Mouse (Mus musculus) liver, embryonic 12.5 days (tissue): Measurements from ENCODE around the gene Pabpn1l. TPM values are rescaled to one million over a fixed set of nuclear protein-coding genes. Genes with fewer than 3 reads are reported as not detected.

Experiments used
- ATAC-seq: fragments of 200-750 bp; cut with Nextera tagmentation; 2 replicates; pipeline ENCODE4 v1.8.0; 2017; ENCODE audit warnings: moderate number of reproducible peaks, mild to moderate bottlenecking, moderate library complexity
- H3K27ac ChIP-seq: fragments of 300-500 bp; sonication (generic); 2 replicates; pipeline ENCODE4 v1.5.1; 2016; ENCODE audit warnings: mild to moderate bottlenecking
- H3K27me3 ChIP-seq: fragments of 300-500 bp; sonication (generic); replicated peaks from 2 replicates; pipeline ENCODE4 v1.6.1; 2016; ENCODE audit warnings: mild to moderate bottlenecking, moderate library complexity
- H3K36me3 ChIP-seq: fragments of 300-500 bp; sonication (generic); 2 replicates; pipeline ENCODE4 v1.6.1; 2016; ENCODE audit warnings: mild to moderate bottlenecking, moderate library complexity
- H3K4me1 ChIP-seq: fragments of 300-500 bp; sonication (generic); 2 replicates; pipeline ENCODE4 v1.6.1; 2016
- H3K4me2 ChIP-seq: fragments of 300-500 bp; sonication (generic); 2 replicates; pipeline ENCODE4 v1.6.1; 2016; ENCODE audit warnings: mild to moderate bottlenecking, moderate library complexity
- H3K4me3 ChIP-seq: fragments of 300-500 bp; sonication (generic); 2 replicates; pipeline ENCODE4 v1.5.1; 2016; ENCODE audit warnings: mild to moderate bottlenecking, moderate library complexity
- H3K9ac ChIP-seq: fragments of 300-500 bp; sonication (generic); 2 replicates; pipeline ENCODE4 v1.6.1; 2016; ENCODE audit warnings: mild to moderate bottlenecking, moderate library complexity
- H3K9me3 ChIP-seq: fragments of 300-500 bp; sonication (generic); replicated peaks from 2 replicates; pipeline ENCODE4 v1.6.1; 2016; ENCODE audit warnings: mild to moderate bottlenecking, moderate library complexity
- WGBS: fragments of 180-500 bp; shearing (Covaris S2); methylation state at CpG from one replicate; pipeline ENCODE4 v1.1.7; 2016; ENCODE audit not compliant: insufficient replicate concordance; 5-methylcytosine and 5-hydroxymethylcytosine counted together
- polyA plus RNA-seq: library from polyadenylated mRNA; unstranded; fragments of >200 nt; fragmentation: Nextera tagmentation; extraction: Ambion mirVana; gene quantifications from 2 replicates; pipeline ENCODE4 v1.2.1, GENCODE M21; 2016

Pabpn1l gene
- polyA plus RNA-seq, 1 experiment from 2014 or later, result not detected

DNA sequence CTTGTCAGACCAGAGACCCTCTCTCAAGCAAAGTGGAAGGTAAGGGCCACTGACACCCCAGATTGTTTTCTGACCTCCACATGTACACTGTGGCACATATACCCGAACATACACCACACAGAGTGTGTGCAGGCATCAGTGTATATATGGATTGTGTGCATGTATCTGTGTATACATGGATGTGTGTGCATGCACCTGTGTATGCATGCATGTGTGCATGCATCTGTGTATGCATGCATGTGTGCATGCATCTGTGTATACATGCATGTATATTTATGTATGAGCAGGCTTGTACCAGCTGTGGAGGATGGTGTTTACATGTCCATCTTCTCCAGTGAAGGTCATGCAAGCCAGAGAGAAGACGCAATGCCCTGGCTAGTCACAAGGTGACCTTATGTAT, 39.4 kb upstream of the Pabpn1l start:
- peaks cover 43% of the 10 kb centered on the region for H3K4me1 ChIP-seq
- no peaks in the 10 kb centered on the region for H3K27me3 ChIP-seq
- no peak overlapping the region for H3K4me2 ChIP-seq
- WGBS, result 84% methylated on average over 2 of the region's 2 CpGs
- H3K9me3 ChIP-seq, result no peaks in the 10 kb centered on the region
- H3K27ac ChIP-seq, result no peak overlapping the region
- no peak overlapping the region for H3K4me3 ChIP-seq
- ATAC-seq, result no peak
- H3K9ac ChIP-seq, result no peak overlapping the region
- H3K36me3 ChIP-seq, result peaks cover 52% of the 10 kb centered on the region

DNA sequence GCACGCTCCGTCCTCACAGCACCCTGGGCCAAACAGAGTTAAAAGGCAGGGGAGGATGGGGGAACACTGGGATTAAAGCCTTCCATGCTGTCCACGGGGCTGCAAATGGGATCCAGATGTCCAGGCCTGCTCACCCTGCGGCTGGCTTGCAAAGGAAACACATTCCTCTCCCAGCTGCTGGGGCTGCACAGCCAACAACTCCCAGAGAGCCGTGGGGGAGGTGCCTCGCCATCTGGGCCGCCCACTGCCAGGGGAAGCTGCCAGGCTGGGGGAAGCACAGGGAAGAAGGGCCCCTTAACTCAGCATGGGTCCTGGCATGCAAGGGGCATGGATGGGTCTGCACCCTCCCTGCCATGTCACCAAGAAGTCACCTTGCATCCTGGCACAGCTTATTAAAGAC, 38.6 kb upstream of the Pabpn1l start:
- ATAC-seq, result no peak
- Histone ChIP-seq H3K27ac (0 out of 2 replicates have a peak overlapping the region, but pooled peaks have one; percentile 10), H3K27me3 (no peaks in the 10 kb centered on the region), H3K9me3 (no peaks in the 10 kb centered on the region), H3K9ac (no peak overlapping the region), H3K36me3 (peaks cover 52% of the 10 kb centered on the region), H3K4me2 (no peak overlapping the region), H3K4me1 (peaks cover 40% of the 10 kb centered on the region), H3K4me3 (no peak overlapping the region)
- WGBS, result 73% methylated on average over 7 of the region's 7 CpGs

DNA sequence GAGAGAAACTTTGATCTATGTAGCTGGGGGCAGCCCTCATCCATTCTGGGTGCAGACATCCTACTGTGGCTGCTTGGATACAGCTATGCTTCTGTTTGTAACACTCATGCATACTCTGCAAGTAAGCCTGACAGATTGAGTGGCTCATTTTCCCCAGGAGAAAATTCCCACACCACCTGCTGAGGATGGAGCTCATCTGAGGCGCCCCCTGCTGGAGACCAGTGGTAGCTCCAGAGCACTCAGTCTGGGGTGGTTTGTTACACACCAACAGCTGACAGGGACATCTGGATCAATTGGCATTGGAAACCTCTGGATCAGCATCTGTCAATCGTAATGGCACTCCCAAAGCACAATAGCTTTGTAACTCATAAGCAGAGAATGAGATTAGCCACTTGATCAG, 37.5 kb upstream of the Pabpn1l start:
- H3K4me3 ChIP-seq, result no peak overlapping the region
- H3K36me3 ChIP-seq, result peaks cover 52% of the 10 kb centered on the region
- H3K9ac ChIP-seq, result no peak overlapping the region
- peaks cover 36% of the 10 kb centered on the region for H3K4me1 ChIP-seq
- ATAC-seq, result no peak
- WGBS, result 47% methylated on average over 2 of the region's 2 CpGs
- H3K27me3 ChIP-seq, result no peaks in the 10 kb centered on the region
- H3K4me2 ChIP-seq, result no peak overlapping the region
- H3K9me3 ChIP-seq, result no peaks in the 10 kb centered on the region
- H3K27ac ChIP-seq, result no peak overlapping the region

DNA sequence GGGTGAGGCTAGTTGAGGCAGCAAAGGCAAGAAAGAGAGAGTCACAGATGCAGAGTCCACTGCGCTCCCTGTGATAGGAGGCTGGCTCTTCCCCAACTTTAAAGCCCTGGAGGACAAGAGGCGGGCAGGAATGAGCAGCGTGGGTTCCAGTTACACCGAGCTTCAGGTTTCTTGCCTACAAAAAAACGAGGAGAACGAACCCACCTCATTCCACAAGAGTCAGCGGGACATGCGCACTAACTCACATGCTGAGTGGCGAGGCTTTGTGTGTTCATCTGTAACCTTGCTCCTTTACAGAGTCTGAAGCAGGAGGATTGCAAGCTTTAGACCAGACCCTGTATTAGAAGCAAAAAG, 36.2 kb upstream of the Pabpn1l start:
- Histone ChIP-seq H3K36me3 (peaks cover 53% of the 10 kb centered on the region), H3K9me3 (no peaks in the 10 kb centered on the region), H3K27ac (no peak overlapping the region), H3K4me1 (peaks cover 31% of the 10 kb centered on the region), H3K9ac (no peak overlapping the region), H3K4me2 (no peak overlapping the region), H3K27me3 (no peaks in the 10 kb centered on the region), H3K4me3 (no peak overlapping the region)
- 82% methylated on average over 9 of the region's 9 CpGs for WGBS
- ATAC-seq, result no peak

DNA sequence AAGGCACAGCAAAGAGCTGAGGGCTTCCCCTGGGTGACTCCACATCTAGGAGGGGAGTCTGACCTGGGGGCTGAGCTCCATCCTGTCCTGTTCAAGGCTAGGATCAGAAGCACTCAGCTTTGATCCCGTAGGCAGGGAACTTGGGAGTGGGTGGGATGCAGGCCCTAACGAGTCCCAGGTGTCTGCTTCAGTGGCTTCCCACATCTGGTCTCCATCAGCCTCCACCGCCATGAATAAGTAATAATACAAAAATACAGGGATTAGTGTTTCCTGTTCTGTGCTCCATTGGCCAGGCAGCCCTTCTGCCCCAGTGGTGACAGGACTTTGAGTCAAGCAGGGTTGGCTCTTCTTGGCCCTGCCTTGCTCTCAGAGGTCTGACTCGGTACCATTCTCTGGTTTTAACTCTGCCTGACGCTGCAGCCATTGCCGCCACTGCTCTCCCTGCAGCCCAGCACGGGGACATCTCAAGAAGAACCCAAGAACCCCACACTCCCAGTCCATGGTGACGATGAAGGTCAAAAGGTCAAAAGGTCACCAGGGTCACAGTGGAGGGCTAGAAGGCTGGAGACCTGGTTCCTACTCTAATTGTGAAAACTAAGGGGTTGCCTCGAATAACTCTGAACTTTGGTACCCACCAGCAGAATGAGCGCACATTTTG, 35.7 kb upstream of the Pabpn1l start:
- no peak overlapping the region for H3K27ac ChIP-seq

DNA sequence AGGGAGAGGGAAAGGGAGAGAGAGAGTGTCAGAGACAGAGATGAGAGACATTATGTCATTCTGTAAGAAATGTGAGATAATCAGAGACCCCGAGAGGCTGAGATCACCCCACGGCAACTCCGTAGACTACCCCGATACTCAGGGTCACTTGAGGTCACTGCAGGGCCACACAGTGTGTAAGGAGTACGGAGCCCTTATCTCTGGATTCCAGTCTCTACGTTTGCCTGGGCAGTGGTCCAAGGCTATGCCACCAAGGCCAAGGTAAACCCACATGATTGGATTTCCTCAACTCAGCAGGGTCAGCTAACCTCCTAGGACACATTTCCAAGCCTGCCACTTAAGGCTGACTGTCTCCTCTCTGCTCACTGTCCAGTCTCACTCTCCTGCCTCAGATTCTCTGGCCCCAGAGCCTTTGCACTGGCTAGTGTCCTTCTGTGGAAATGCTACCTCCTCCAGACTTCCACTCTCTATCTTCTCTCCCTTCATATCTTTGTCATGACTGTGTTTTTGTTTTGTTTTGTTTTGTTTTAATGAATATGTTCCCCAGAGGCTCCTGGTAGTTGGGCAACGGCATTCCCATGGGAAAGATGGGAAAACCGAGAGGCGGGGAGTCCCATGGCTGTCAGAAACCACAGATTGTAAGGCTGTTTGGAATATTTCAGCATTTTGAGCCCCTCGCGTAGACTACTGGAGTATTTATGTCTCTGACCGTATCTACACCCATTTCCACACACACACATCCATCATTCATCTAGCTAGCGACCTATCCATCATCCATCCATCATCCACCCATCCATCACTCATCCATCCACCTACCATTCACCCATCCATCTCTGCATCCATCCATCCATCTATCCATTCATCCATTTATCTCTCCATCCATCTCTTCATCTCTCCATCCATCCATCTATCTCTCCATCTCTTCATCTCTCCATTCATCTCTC, 33.8 kb upstream of the Pabpn1l start:
- peaks cover 55% of the 10 kb centered on the region for H3K36me3 ChIP-seq
- no peak overlapping the region for H3K4me2 ChIP-seq
- H3K4me1 ChIP-seq, result peaks cover 29% of the 10 kb centered on the region
- no peak overlapping the region for H3K4me3 ChIP-seq
- H3K27ac ChIP-seq, result no peak overlapping the region
- WGBS, result 66% methylated on average over 13 of the region's 13 CpGs
- H3K9me3 ChIP-seq, result no peaks in the 10 kb centered on the region
- H3K9ac ChIP-seq, result no peak overlapping the region
- H3K27me3 ChIP-seq, result no peaks in the 10 kb centered on the region
- ATAC-seq, result no peak

More for the DNA sequence above, 35.7 kb upstream of the Pabpn1l start:
- no peak for ATAC-seq
- H3K4me1 ChIP-seq, result peaks cover 32% of the 10 kb centered on the region
- H3K9me3 ChIP-seq, result no peaks in the 10 kb centered on the region
- WGBS, result 72% methylated on average over 10 of the region's 10 CpGs
- H3K4me2 ChIP-seq, result no peak overlapping the region
- no peaks in the 10 kb centered on the region for H3K27me3 ChIP-seq
- no peak overlapping the region for H3K9ac ChIP-seq
- H3K36me3 ChIP-seq, result peaks cover 58% of the 10 kb centered on the region
- H3K4me3 ChIP-seq, result no peak overlapping the region

DNA sequence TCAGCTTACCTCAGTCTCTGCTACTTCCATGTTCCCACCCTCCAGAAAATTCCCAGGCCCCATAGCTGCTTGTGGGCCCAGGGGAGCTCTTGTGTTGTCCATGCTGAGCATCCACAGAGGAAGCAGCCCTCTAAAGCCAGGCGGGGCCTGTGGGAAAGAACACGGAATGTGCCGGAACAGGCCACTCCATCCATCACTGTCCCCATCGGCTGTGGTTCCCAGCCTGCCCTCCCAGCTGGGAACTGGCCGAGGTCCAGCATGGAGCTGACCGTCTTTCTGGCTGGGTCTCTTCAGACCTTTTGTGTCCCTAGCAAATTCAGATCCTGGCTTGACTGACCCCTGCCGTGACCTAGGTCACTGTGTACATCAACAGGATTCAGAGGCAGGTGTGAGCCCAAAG, 32.2 kb upstream of the Pabpn1l start:
- H3K27me3 ChIP-seq, result no peaks in the 10 kb centered on the region
- no peak overlapping the region for H3K4me3 ChIP-seq
- peaks cover 62% of the 10 kb centered on the region for H3K36me3 ChIP-seq
- no peaks in the 10 kb centered on the region for H3K9me3 ChIP-seq
- H3K4me1 ChIP-seq, result peaks cover 21% of the 10 kb centered on the region
- no peak overlapping the region for H3K27ac ChIP-seq
- ATAC-seq, result no peak
- H3K4me2 ChIP-seq, result no peak overlapping the region
- 81% methylated on average over 7 of the region's 7 CpGs for WGBS
- no peak overlapping the region for H3K9ac ChIP-seq

DNA sequence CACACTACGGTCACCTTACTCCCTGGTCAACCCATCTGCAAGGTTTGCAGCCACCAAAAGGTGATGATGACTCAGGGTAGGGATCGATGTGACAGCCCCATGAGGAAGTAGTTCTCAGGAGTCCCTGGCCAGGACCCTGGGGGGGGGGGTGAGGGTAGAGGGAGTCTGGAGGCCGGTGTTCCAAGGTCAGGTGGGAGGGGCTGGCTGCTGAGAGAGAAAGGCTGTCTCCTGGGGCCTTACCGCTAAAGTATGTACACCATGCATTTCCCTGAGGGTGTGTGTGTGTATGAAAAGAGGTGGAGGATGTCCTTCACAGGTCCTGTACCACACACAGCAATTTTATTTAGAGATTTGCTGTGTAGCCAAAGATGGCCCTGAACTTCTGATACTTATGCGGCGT, 30.1 kb upstream of the Pabpn1l start:
- no peak overlapping the region for H3K9ac ChIP-seq
- H3K4me2 ChIP-seq, result no peak overlapping the region
- no peak for ATAC-seq
- no peaks in the 10 kb centered on the region for H3K9me3 ChIP-seq
- H3K27ac ChIP-seq, result no peak overlapping the region
- peaks cover 68% of the 10 kb centered on the region for H3K36me3 ChIP-seq
- H3K4me3 ChIP-seq, result no peak overlapping the region
- H3K4me1 ChIP-seq, result peaks cover 21% of the 10 kb centered on the region
- WGBS, result 65% methylated on average over 6 of the region's 6 CpGs
- H3K27me3 ChIP-seq, result no peaks in the 10 kb centered on the region

DNA sequence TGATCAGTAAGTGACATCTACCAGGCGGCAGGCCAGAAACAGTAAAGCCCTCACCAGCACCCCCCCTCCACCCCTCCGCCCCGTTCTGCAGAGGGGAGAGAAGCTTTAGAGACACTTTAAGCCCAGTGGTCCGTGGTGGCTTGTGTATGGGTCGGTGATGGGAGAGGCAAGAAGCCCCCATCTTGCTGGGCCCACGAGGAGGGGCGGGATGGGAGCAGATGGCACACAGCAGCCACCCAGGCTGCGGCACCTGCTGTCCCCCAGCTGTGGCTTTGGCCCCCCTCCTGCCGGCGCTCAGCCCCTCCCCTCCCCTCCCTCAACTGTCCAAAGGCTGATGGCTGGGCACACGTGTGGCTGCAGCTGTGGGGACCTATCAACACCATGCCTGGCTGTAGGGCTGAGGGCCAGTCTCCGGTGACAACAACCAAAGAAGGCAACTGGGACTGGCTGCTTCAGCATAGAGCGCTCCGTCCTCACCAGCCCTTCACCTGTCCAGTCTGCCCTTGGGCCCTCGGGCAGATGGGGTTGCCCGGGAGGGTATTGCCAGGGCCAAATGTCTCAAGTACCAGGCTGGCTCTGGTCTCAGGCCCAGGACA, 28.9 kb upstream of the Pabpn1l start:
- Histone ChIP-seq H3K4me1 (peaks cover 19% of the 10 kb centered on the region), H3K4me3 (no peak overlapping the region), H3K27ac (no peak overlapping the region), H3K36me3 (peaks cover 78% of the 10 kb centered on the region), H3K27me3 (no peaks in the 10 kb centered on the region), H3K9me3 (no peaks in the 10 kb centered on the region), H3K4me2 (no peak overlapping the region), H3K9ac (no peak overlapping the region)
- 77% methylated on average over 16 of the region's 16 CpGs for WGBS
- ATAC-seq, result no peak

DNA sequence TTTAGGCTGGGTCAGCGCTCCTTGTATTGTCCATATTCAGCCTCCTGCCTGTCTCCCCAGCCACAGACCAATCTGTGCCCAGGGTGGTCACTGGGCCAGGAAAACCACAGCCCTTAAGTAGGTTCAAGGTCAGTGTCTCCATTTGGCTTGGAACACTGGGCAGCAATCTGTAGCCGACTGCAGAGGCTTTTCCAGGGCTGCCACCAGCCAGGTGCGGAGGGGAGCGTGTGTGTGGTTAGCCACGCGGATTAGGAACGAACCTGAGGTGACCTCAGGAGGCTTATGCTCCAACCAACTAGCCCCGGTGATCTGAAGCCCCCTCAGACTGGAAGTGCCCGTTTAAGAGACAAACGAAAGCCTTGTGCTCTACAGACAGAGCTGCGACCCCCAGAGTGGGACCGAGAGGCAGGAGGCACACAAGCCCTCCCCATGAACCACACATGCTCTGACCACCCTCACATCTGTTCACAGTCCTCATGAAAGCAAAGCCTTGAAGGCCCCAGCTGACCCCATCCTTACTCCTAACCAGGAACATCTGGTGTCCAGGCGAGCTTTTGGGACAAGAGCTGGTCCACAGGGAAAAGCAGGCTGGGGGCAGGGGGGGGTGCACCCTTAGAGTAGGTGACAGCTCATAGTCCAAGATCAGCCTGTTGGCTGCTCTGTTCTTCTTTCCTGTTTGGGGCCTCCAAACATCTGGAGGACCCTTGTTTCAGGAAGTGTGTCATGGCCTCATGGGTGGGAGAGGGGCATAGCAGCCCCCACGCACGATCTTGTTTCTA, 25.8 kb upstream of the Pabpn1l start:
- WGBS, result 83% methylated on average over 15 of the region's 15 CpGs
- H3K9me3 ChIP-seq, result no peaks in the 10 kb centered on the region
- no peak overlapping the region for H3K9ac ChIP-seq
- peaks cover 89% of the 10 kb centered on the region for H3K36me3 ChIP-seq
- no peak for ATAC-seq
- H3K4me3 ChIP-seq, result no peak overlapping the region
- H3K4me2 ChIP-seq, result no peak overlapping the region
- no peak overlapping the region for H3K27ac ChIP-seq
- 0 out of 2 replicates have a peak, but pooled peaks cover 4% of the 10 kb centered on the region for H3K4me1 ChIP-seq
- H3K27me3 ChIP-seq, result no peaks in the 10 kb centered on the region

DNA sequence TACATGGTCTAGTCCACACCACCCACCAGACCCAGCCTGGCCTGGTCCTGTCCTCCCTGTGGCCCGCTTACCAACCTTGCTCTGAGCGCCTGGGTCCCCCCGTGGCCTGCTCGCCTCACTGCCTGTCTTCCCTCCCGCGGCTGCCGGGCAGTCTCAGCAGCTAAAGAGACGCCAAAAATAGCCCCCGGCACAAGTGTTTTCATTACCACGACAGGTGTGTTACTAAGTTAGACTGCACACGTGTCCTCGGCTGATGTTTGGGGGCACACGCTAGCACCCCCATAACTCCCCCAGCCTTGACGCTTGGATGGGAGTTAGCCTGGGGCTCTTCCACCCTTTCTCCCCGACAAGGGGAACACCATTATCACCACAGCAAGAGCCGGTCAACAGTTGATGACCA, 23.8 kb upstream of the Pabpn1l start:
- WGBS, result 85% methylated on average over 16 of the region's 16 CpGs

More for the DNA sequence above, 23.8 kb upstream of the Pabpn1l start:
- Histone ChIP-seq H3K27me3 (no peaks in the 10 kb centered on the region), H3K4me1 (no peaks in the 10 kb centered on the region), H3K4me2 (no peak overlapping the region), H3K4me3 (no peak overlapping the region), H3K36me3 (peaks cover 97% of the 10 kb centered on the region), H3K27ac (no peak overlapping the region), H3K9ac (no peak overlapping the region), H3K9me3 (no peaks in the 10 kb centered on the region)
- ATAC-seq, result no peak
